Mouse (Mus musculus) thymus, adult 18-20 months (tissue): Measurements from ENCODE around the gene Celf2.
"Not testable (repeated sequence)": the region's sequence is repeated elsewhere in the genome, so short reads cannot be mapped to it uniquely, and the experiment has no call there.

ENCODE experiments used
- DNase-seq, 2 experiments: peaks; one replicate each; pipeline ENCODE4 v3.0.0; 2022; ENCODE audit warnings: mixed read lengths in 2 of 2

Celf2 gene

GRCm38 (mm10) chr2:6575316-6575715 is 934.0 kb downstream of the Celf2 start:
- DNase-seq, result not testable (repeated sequence)

- no peak for DNase-seq
Measured at GRCm38 (mm10) chr2:6573640-6574039, 935.7 kb downstream of the Celf2 start.

GRCm38 (mm10) chr2:6572976-6573375 is 936.4 kb downstream of the Celf2 start:
- DNase-seq, result no peak

- DNase-seq, result no peak
Measured at GRCm38 (mm10) chr2:6569040-6569542, 940.3 kb downstream of the Celf2 start.

- no peak for DNase-seq
Measured at GRCm38 (mm10) chr2:6565175-6565574, 944.2 kb downstream of the Celf2 start.

- DNase-seq, result no peak
Measured at GRCm38 (mm10) chr2:6561337-6561736, 948.0 kb downstream of the Celf2 start.

GRCm38 (mm10) chr2:6560802-6561201 is 948.6 kb downstream of the Celf2 start:
- no peak for DNase-seq

GRCm38 (mm10) chr2:6559581-6559980 is 949.8 kb downstream of the Celf2 start:
- no peak for DNase-seq

GRCm38 (mm10) chr2:6558303-6559254 is 950.8 kb downstream of the Celf2 start:
- no peak for DNase-seq

GRCm38 (mm10) chr2:6557749-6558148 is 951.6 kb downstream of the Celf2 start:
- DNase-seq, result no peak

GRCm38 (mm10) chr2:6556913-6557312 is 952.5 kb downstream of the Celf2 start:
- no peak for DNase-seq

- no peak for DNase-seq
Measured at GRCm38 (mm10) chr2:6553656-6554055, 955.7 kb downstream of the Celf2 start.

- DNase-seq, result no peak
Measured at GRCm38 (mm10) chr2:6549251-6549650, 960.1 kb downstream of the Celf2 start.

- DNase-seq, result no peak
Measured at GRCm38 (mm10) chr2:6547139-6547664, 962.2 kb downstream of the Celf2 start.

GRCm38 (mm10) chr2:6546462-6547138 is 962.8 kb downstream of the Celf2 start:
- no peak for DNase-seq

- no peak for DNase-seq
Measured at GRCm38 (mm10) chr2:6545127-6545931, 964.0 kb downstream of the Celf2 start.

- no peak for DNase-seq
Measured at GRCm38 (mm10) chr2:6543650-6544049, 965.7 kb downstream of the Celf2 start.

GRCm38 (mm10) chr2:6542556-6543180 is 966.7 kb downstream of the Celf2 start:
- DNase-seq, result no peak

GRCm38 (mm10) chr2:6540825-6541224 is 968.5 kb downstream of the Celf2 start:
- no peak for DNase-seq

GRCm38 (mm10) chr2:6540092-6540491 is 969.3 kb downstream of the Celf2 start:
- no peak for DNase-seq

GRCm38 (mm10) chr2:6538500-6538899 is 970.9 kb downstream of the Celf2 start:
- DNase-seq, result no peak

GRCm38 (mm10) chr2:6538031-6538430 is 971.3 kb downstream of the Celf2 start:
- no peak for DNase-seq
